Mouse (Mus musculus): Measurements from ENCODE around the gene Il17f.

DNA sequence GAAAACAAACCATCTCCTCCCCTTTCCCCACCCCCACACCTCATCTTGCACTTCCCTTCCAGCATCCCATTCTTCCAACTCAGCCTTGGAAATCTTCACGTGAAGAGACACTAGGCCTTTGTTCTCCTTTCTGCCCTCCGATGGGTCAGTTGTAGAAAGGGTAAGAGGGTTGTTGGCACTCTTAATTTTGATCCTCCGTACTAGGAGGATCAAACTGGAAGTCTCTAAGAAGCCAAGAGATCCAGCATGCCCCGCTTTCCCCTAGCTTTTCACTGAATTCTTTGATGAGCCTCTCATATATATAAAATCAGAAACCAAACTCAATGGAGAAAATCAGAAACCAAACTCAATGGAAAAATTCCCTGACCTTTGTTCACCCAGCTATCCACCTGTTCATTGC lies 33.1 kb upstream of the Il17f start:
- TF ChIP-seq CTCF (IDR thresholded peaks at IDR 0.05; ENCODE audit: low read depth, low read length): no peak
- no peak for TF ChIP-seq POLR2A (IDR thresholded peaks at IDR 0.05; ENCODE audit: borderline replicate concordance, low read depth, low read length)
